In the genomic region with DNA sequence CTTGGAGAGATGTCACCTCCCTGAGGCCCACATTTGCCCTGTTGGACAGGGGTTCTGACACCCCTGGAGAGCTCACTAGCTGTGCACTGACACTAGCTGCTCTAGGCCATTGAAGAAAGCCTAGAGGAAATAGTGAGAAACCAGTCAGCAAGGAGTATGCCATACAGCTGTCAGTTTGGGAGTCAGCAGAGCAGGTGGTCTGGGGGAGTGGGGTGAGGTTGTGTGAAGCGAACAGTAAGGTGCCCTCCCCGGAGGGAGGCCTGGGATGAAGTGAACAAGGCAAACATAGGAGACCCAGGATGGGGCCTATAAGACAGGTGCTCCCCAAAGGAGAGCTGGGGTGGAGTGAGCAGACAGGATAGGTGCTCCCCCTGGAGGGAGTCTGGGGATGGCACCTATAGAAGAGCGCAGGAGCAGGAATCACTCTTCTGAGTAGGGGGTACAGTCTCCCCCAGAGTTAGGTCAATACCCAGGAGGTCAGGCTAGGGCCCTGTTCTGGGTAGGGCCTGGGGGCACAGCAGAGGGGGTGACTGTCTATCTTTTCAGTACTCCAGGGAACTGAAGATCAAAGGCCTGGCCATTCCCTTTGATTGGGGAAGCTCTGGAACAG, we compare ENCODE assay signal across 12 mouse cellular contexts.
DNase-seq lines count a peak whose midpoint lies in the region; ATAC-seq and TF ChIP-seq lines count a peak whose summit lies in the region.
"Had no signal": no experiment of that assay in that cellular context is flagged by ENCODE, and none has a peak within 500 bp of the region (broad histone marks: within the 10 kb centered on the region; RNA-seq: fewer than 3 reads in every experiment).

No protein-coding gene starts in this region.

- H3K9me3 ChIP-seq in midbrain, embryonic 13.5 days: no peaks in the 10 kb centered on the region
- H3K9me3 ChIP-seq in midbrain, embryonic 10.5 days (replicated peaks): no peaks in the 10 kb centered on the region
- H3K9me3 ChIP-seq in stomach, embryonic 14.5 days (ENCODE audit: control insufficient read depth, low read depth, low read length): no peaks in the 10 kb centered on the region
- H3K9me3 ChIP-seq: G1E; hindbrain, embryonic 15.5 days had no signal

- intact Hi-C loops in gastrocnemius, adult 2 months (cut with DNase I): loop anchor here (10.0 kb wide), 1 partner anchor 253 kb away; no protein-coding TSS in a partner anchor

- WGBS in midbrain, embryonic 13.5 days: 92% methylated on average over 3 of the region's 3 CpGs
- WGBS in midbrain, embryonic 10.5 days: 80% methylated on average over 3 of the region's 3 CpGs
- 70% methylated on average over 3 of the region's 3 CpGs for WGBS in stomach, embryonic 14.5 days

- H3K4me2 ChIP-seq in midbrain, embryonic 13.5 days (replicated peaks): no peak overlapping the region
- no peak overlapping the region for H3K4me2 ChIP-seq in stomach, embryonic 14.5 days (replicated peaks; ENCODE audit: low read depth, low read length)
- H3K4me2 ChIP-seq: hindbrain, embryonic 15.5 days had no signal

- peaks cover 21% of the 10 kb centered on the region; the same call in 1 of the 2 replicates for H3K4me1 ChIP-seq in midbrain, embryonic 13.5 days (replicated peaks)
- H3K4me1 ChIP-seq in midbrain, embryonic 10.5 days: peaks cover 42% of the 10 kb centered on the region
- no peaks in the 10 kb centered on the region for H3K4me1 ChIP-seq in stomach, embryonic 14.5 days (ENCODE audit: control insufficient read depth, insufficient read depth, low read length)
- H3K4me1 ChIP-seq: hindbrain, embryonic 15.5 days had no signal

- no peak overlapping the region for H3K4me3 ChIP-seq in gastrocnemius, adult 2 months
- no peak overlapping the region for H3K4me3 ChIP-seq in midbrain, embryonic 13.5 days (replicated peaks)
- H3K4me3 ChIP-seq in midbrain, embryonic 10.5 days: no peak overlapping the region
- no peak overlapping the region for H3K4me3 ChIP-seq in stomach, embryonic 14.5 days (ENCODE audit: low read depth, low read length)
- H3K4me3 ChIP-seq: hindbrain, embryonic 15.5 days had no signal

- no peak overlapping the region for H3K27ac ChIP-seq in gastrocnemius, adult 2 months
- H3K27ac ChIP-seq in midbrain, embryonic 13.5 days: peak overlapping the region; percentile 26; the same call in 1 of the 2 replicates
- no peak overlapping the region for H3K27ac ChIP-seq in midbrain, embryonic 10.5 days (replicated peaks)
- H3K27ac ChIP-seq in stomach, embryonic 14.5 days (ENCODE audit: low read length): no peak overlapping the region
- H3K27ac ChIP-seq: hindbrain, embryonic 15.5 days; macrophage had no signal

- DNase-seq in gastrocnemius, adult 2 months: no peak
- no peak for DNase-seq in gastrocnemius, postnatal 25 days
- no peak for DNase-seq in midbrain, embryonic 10.5 days (ENCODE audit: low spot score)
- DNase-seq in spleen, postnatal 4 days (ENCODE audit: low spot score in 2 of 2): no peak
- no peak for DNase-seq in left cerebral cortex, adult 11 months (ENCODE audit: low spot score)
- DNase-seq: cerebellum, postnatal 36 days had no signal

- no peaks in the 10 kb centered on the region for H3K27me3 ChIP-seq in midbrain, embryonic 13.5 days
- no peaks in the 10 kb centered on the region for H3K27me3 ChIP-seq in midbrain, embryonic 10.5 days (ENCODE audit: low read depth, poor library complexity, severe bottlenecking)
- no peaks in the 10 kb centered on the region for H3K27me3 ChIP-seq in stomach, embryonic 14.5 days (ENCODE audit: control insufficient read depth, insufficient read depth, low read length)
- H3K27me3 ChIP-seq: hindbrain, embryonic 15.5 days had no signal

- ATAC-seq in midbrain, embryonic 13.5 days: peak; percentile 55; the same call in 1 of the 2 replicates
- ATAC-seq in erythroblast, adult 5-6 weeks (replicated peaks; ENCODE audit: low FRiP score, poor library complexity, severe bottlenecking): peak; percentile 44
- ATAC-seq in stomach, embryonic 14.5 days (ENCODE audit: insufficient number of reproducible peaks, insufficient read depth, low FRiP score, low read depth): peak; percentile 10; the same call in 1 of the 2 replicates

- H3K36me3 ChIP-seq in midbrain, embryonic 13.5 days: no peaks in the 10 kb centered on the region
- 0 out of 2 replicates have a peak, but pooled peaks cover 7% of the 10 kb centered on the region for H3K36me3 ChIP-seq in midbrain, embryonic 10.5 days
- H3K36me3 ChIP-seq in stomach, embryonic 14.5 days (ENCODE audit: control insufficient read depth, insufficient read depth, low read length): no peaks in the 10 kb centered on the region
- H3K36me3 ChIP-seq: hindbrain, embryonic 15.5 days had no signal

- peak; percentile 27; the same call in 1 of the 2 replicates for TF ChIP-seq CTCF in gastrocnemius, adult 2 months (IDR thresholded peaks at IDR 0.05)

- no peak overlapping the region for H3K9ac ChIP-seq in midbrain, embryonic 13.5 days (replicated peaks)
- H3K9ac ChIP-seq in stomach, embryonic 14.5 days (replicated peaks; ENCODE audit: low read depth, low read length): no peak overlapping the region
- H3K9ac ChIP-seq: hindbrain, embryonic 15.5 days had no signal
